Mouse (Mus musculus): Measurements from ENCODE around the gene Bcl2l15. TPM values are rescaled to one million over a fixed set of nuclear protein-coding genes. Genes with fewer than 3 reads are reported as not detected.

Bcl2l15 gene
- polyA plus RNA-seq, 1 experiment, result 0.18 TPM

DNA sequence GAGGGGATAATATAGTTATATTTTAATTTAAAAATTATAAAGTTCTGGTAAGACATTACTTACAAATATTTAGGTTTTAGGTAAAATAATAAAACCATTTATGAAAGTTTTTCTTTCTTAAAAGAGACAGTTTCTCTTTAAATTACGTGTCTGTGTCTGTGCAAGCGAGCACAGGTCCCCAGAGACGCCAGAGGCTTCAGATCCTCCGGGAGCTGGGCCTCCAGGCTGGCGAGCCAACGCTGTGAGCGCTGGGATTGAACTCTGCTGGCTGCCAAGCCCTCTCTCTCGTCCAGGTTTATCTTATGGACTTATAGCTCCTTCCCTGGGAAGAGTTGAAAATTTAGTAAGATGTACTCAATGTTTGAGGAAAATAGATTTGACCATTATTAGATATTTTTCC is 21.4 kb downstream of the Bcl2l15 start:
- DNase-seq (ENCODE audit: low read depth in 1 of 2, low spot score in 2 of 2), result no peak
- H3K4me3 ChIP-seq (ENCODE audit: extremely low read depth, insufficient read depth, insufficient read length), result no peak overlapping the region
- WGBS, result 58% methylated on average over 8 of the region's 8 CpGs
- no peaks in the 10 kb centered on the region for H3K27me3 ChIP-seq (ENCODE audit: control insufficient read depth, insufficient read depth, low read length)
- peaks cover 5% of the 10 kb centered on the region; the same call in 1 of the 2 replicates for H3K4me1 ChIP-seq (ENCODE audit: control insufficient read depth, insufficient read depth, insufficient read length)
- TF ChIP-seq POLR2A (IDR thresholded peaks at IDR 0.05; ENCODE audit: low read depth, low read length) (no peak), CTCF (IDR thresholded peaks at IDR 0.05; ENCODE audit: extremely low read depth, insufficient read depth, insufficient read length, insufficient replicate concordance) (no peak)
- H3K27ac ChIP-seq (ENCODE audit: insufficient read depth, low read length), result no peak overlapping the region
- no peaks in the 10 kb centered on the region for H3K36me3 ChIP-seq (ENCODE audit: control insufficient read depth, insufficient read depth, low read length)

DNA sequence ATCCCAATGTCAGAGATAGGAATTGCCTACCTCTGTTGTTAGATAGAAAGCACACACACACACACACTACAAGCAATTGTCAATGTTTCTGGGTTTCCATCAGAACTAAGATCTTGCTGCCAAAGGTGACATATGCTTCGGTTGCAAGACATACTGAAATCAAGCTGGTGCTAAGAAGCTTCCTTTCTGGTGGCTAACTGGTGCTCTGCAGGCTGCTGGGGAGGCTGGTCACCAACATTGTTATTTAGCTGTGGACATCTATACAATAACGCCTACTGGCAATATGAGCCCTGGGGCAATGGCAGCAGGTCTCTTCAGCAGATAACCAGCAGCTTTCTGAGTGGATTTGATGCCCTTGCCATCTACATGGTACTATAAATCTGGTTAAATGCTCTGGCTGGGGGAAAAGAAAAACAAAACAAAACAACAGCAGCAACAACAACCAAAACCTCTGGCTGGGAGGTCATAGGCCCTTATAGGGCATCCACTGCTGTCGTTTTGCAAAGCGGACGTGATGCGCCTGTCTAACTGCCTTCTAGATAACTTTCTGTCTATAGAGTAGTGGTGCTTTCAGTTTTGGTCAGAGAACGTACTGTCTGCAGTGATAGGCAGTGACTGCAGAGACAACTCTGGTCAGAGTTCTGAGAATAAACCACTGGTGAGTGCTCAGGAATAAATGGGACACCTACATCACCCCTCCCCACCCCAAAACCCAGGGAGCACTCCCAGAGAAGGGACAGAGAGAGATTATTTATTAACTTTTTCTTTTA is 24.8 kb downstream of the Bcl2l15 start:
- Histone ChIP-seq H3K4me1 (ENCODE audit: control insufficient read depth, insufficient read depth, insufficient read length) (peaks cover 5% of the 10 kb centered on the region; the same call in 1 of the 2 replicates), H3K4me3 (ENCODE audit: extremely low read depth, insufficient read depth, insufficient read length) (peak overlapping the region; percentile 22; the same call in 1 of the 2 replicates), H3K27ac (ENCODE audit: insufficient read depth, low read length) (peak overlapping the region; percentile 85), H3K36me3 (ENCODE audit: control insufficient read depth, insufficient read depth, low read length) (no peaks in the 10 kb centered on the region), H3K27me3 (ENCODE audit: control insufficient read depth, insufficient read depth, low read length) (no peaks in the 10 kb centered on the region)
- DNase-seq (ENCODE audit: low read depth in 1 of 2, low spot score in 2 of 2), result no peak
- 42% methylated on average over 7 of the region's 7 CpGs for WGBS
- TF ChIP-seq CTCF (IDR thresholded peaks at IDR 0.05; ENCODE audit: extremely low read depth, insufficient read depth, insufficient read length, insufficient replicate concordance), result no peak
- peak; percentile 51; the same call in 1 of the 2 replicates for TF ChIP-seq POLR2A (IDR thresholded peaks at IDR 0.05; ENCODE audit: low read depth, low read length)

- no peaks in the 10 kb centered on the region for H3K27me3 ChIP-seq (ENCODE audit: control insufficient read depth, insufficient read depth, low read length)
- no peaks in the 10 kb centered on the region; the same call in 1 of the 2 replicates for H3K36me3 ChIP-seq (ENCODE audit: control insufficient read depth, insufficient read depth, low read length)
- peak overlapping the region; percentile 22; the same call in 1 of the 2 replicates for H3K4me3 ChIP-seq (ENCODE audit: extremely low read depth, insufficient read depth, insufficient read length)
- no peak for DNase-seq (ENCODE audit: low read depth in 1 of 2, low spot score in 2 of 2)
- no peak; the same call in 1 of the 2 replicates for TF ChIP-seq POLR2A (IDR thresholded peaks at IDR 0.05; ENCODE audit: low read depth, low read length)
- no peak for TF ChIP-seq CTCF (IDR thresholded peaks at IDR 0.05; ENCODE audit: extremely low read depth, insufficient read depth, insufficient read length, insufficient replicate concordance)
- peaks cover 6% of the 10 kb centered on the region; the same call in 1 of the 2 replicates for H3K4me1 ChIP-seq (ENCODE audit: control insufficient read depth, insufficient read depth, insufficient read length)
- WGBS, result 63% methylated on average over 6 of the region's 6 CpGs
- peak overlapping the region; percentile 85 for H3K27ac ChIP-seq (ENCODE audit: insufficient read depth, low read length)
Measured at GRCm38 (mm10) chr3:103857977-103858563, 25.7 kb downstream of the Bcl2l15 start.

- Histone ChIP-seq H3K4me1 (ENCODE audit: control insufficient read depth, insufficient read depth, insufficient read length) (peaks cover 9% of the 10 kb centered on the region; the same call in 1 of the 2 replicates), H3K36me3 (ENCODE audit: control insufficient read depth, insufficient read depth, low read length) (no peaks in the 10 kb centered on the region; the same call in 1 of the 2 replicates), H3K4me3 (ENCODE audit: extremely low read depth, insufficient read depth, insufficient read length) (peak within 1 kb of the TSS; percentile 69), H3K27me3 (ENCODE audit: control insufficient read depth, insufficient read depth, low read length) (no peaks in the 10 kb centered on the region), H3K27ac (ENCODE audit: insufficient read depth, low read length) (peak within 1 kb of the TSS; percentile 99)
- WGBS, result 4% methylated on average over 12 of the region's 12 CpGs
- peak in 1 of 2 experiments; percentile 65 for DNase-seq (ENCODE audit: low read depth in 1 of 2, low spot score in 2 of 2)
- TF ChIP-seq CTCF (IDR thresholded peaks at IDR 0.05; ENCODE audit: extremely low read depth, insufficient read depth, insufficient read length, insufficient replicate concordance) (no peak), POLR2A (IDR thresholded peaks at IDR 0.05; ENCODE audit: low read depth, low read length) (peak; percentile 55)
Measured at GRCm38 (mm10) chr3:103858881-103859801, 26.7 kb downstream of the Bcl2l15 start, which contains the start of gene Ptpn22. Gene Ptpn22 (plus strand): TSS chr3:103859795.

- no peaks in the 10 kb centered on the region; the same call in 1 of the 2 replicates for H3K36me3 ChIP-seq (ENCODE audit: control insufficient read depth, insufficient read depth, low read length)
- peaks cover 9% of the 10 kb centered on the region; the same call in 1 of the 2 replicates for H3K4me1 ChIP-seq (ENCODE audit: control insufficient read depth, insufficient read depth, insufficient read length)
- peak overlapping the region; percentile 99 for H3K27ac ChIP-seq (ENCODE audit: insufficient read depth, low read length)
- peak overlapping the region; percentile 69 for H3K4me3 ChIP-seq (ENCODE audit: extremely low read depth, insufficient read depth, insufficient read length)
- 4% methylated on average over 6 of the region's 6 CpGs for WGBS
- peak; percentile 80 to 81 for DNase-seq (ENCODE audit: low read depth in 1 of 2, low spot score in 2 of 2)
- H3K27me3 ChIP-seq (ENCODE audit: control insufficient read depth, insufficient read depth, low read length), result no peaks in the 10 kb centered on the region
- TF ChIP-seq POLR2A (IDR thresholded peaks at IDR 0.05; ENCODE audit: low read depth, low read length), result peak; percentile 93
- no peak for TF ChIP-seq CTCF (IDR thresholded peaks at IDR 0.05; ENCODE audit: extremely low read depth, insufficient read depth, insufficient read length, insufficient replicate concordance)
Measured at GRCm38 (mm10) chr3:103859851-103860391, 27.5 kb downstream of the Bcl2l15 start.
